Mouse (Mus musculus) stomach, embryonic 16.5 days (tissue): ENCODE data around the gene Pnrc2. TPM values are rescaled to one million over a fixed set of nuclear protein-coding genes. Genes with fewer than 3 reads are reported as not detected.

ENCODE experiments used
- ATAC-seq: fragments of 200-750 bp; cut with Nextera tagmentation; 2 replicates; pipeline ENCODE4 v1.8.0; 2017; ENCODE audit warnings: moderate number of reproducible peaks, moderate TSS enrichment; ENCODE audit not compliant: insufficient read depth, low FRiP score
- H3K27ac ChIP-seq: fragments of 300-500 bp; sonication (generic); 2 replicates; pipeline ENCODE4 v1.5.1; 2014; ENCODE audit warnings: low read length
- H3K27me3 ChIP-seq: fragments of 300-500 bp; sonication (generic); 2 replicates; pipeline ENCODE4 v1.6.1; 2014; ENCODE audit warnings: low read length, control low read depth, mixed read lengths; ENCODE audit not compliant: control insufficient read depth, insufficient read depth
- H3K36me3 ChIP-seq: fragments of 300-500 bp; sonication (generic); 2 replicates; pipeline ENCODE4 v1.6.1; 2014; ENCODE audit warnings: low read length; ENCODE audit not compliant: control insufficient read depth, insufficient read depth
- H3K4me1 ChIP-seq: fragments of 300-500 bp; sonication (generic); 2 replicates; pipeline ENCODE4 v1.6.1; 2014; ENCODE audit warnings: low read length, control low read depth, mixed read lengths; ENCODE audit not compliant: control insufficient read depth, insufficient read depth
- H3K4me2 ChIP-seq: fragments of 300-500 bp; sonication (generic); 2 replicates; pipeline ENCODE4 v1.6.1; 2014; ENCODE audit warnings: low read depth, low read length, mixed read lengths
- H3K4me3 ChIP-seq: fragments of 300-500 bp; sonication (generic); replicated peaks from 2 replicates; pipeline ENCODE4 v1.5.1; 2014; ENCODE audit warnings: mild to moderate bottlenecking, low read length
- H3K9ac ChIP-seq: fragments of 300-500 bp; sonication (generic); 2 replicates; pipeline ENCODE4 v1.6.1; 2014; ENCODE audit warnings: low read length
- H3K9me3 ChIP-seq: fragments of 300-500 bp; sonication (generic); replicated peaks from 2 replicates; pipeline ENCODE4 v1.6.1; 2016; ENCODE audit warnings: low read length, control low read depth; ENCODE audit not compliant: control insufficient read depth
- WGBS: fragments of 180-500 bp; shearing (Covaris S2); extraction: QIAGEN DNeasy Blood & Tissue Kit; methylation state at CpG from one replicate; pipeline ENCODE4 v1.1.7; 2014; 5-methylcytosine and 5-hydroxymethylcytosine counted together
- polyA plus RNA-seq: library from polyadenylated mRNA; unstranded; fragments of >200 nt; fragmentation: Nextera tagmentation; extraction: Ambion mirVana; gene quantifications from 2 replicates; pipeline ENCODE4 v1.2.1, GENCODE M21; 2015

The Pnrc2 gene
- polyA plus RNA-seq, 1 experiment from 2014 or later: 168 TPM

- Histone ChIP-seq H3K27me3 (no peaks in the 10 kb centered on the region), H3K36me3 (no peaks in the 10 kb centered on the region), H3K4me3 (no peak overlapping the region), H3K4me2 (no peak overlapping the region), H3K9me3 (no peaks in the 10 kb centered on the region), H3K9ac (no peak overlapping the region), H3K27ac (no peak overlapping the region), H3K4me1 (no peaks in the 10 kb centered on the region)
- WGBS: 68% methylated on average over 6 of the region's 6 CpGs
- no peak for ATAC-seq
These were observed 22.5 kb upstream of the Pnrc2 start for GRCm38 (mm10) chr4:135896157-135896556.

DNA sequence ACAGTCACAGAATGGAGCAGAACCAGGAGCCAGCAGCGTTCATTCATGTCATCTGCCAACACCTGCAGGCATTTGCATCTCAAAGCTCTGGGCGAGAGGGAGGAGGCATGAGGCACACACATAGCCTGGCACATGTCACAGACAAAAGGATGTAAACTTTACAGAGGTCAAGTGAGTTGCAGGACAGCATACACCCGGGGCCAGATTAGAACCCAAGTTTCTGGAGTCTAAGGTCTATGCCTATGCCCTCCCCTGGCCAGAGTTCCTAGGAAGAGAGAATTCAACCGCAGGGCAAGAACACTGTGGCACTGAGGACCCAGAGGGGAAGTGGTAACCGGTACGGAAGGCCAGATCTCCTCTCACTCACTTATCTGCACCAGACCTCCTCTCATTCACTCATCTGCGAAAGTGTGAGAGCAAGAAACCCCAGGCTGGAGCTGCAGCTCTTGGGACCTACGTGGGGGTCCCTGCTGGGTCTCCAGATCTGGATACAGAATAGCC is 21.5 kb upstream of the Pnrc2 start, which contains the start of gene Cnr2:
TSS of gene Cnr2 (plus strand) at position 324 of the 501 bp plus-strand sequence.
- Histone ChIP-seq H3K4me2 (no peak within 1 kb of the TSS), H3K36me3 (no peaks in the 10 kb centered on the region), H3K4me3 (no peak within 1 kb of the TSS), H3K9ac (no peak within 1 kb of the TSS), H3K27me3 (no peaks in the 10 kb centered on the region), H3K27ac (no peak within 1 kb of the TSS), H3K4me1 (no peaks in the 10 kb centered on the region), H3K9me3 (no peaks in the 10 kb centered on the region)
- WGBS: 50% methylated on average over 8 of the region's 8 CpGs
- ATAC-seq: no peak

GRCm38 (mm10) chr4:135892884-135893283 is 19.2 kb upstream of the Pnrc2 start:
- Histone ChIP-seq H3K4me3 (no peak overlapping the region), H3K36me3 (no peaks in the 10 kb centered on the region), H3K27ac (no peak overlapping the region), H3K9me3 (no peaks in the 10 kb centered on the region), H3K27me3 (no peaks in the 10 kb centered on the region), H3K4me2 (no peak overlapping the region), H3K9ac (no peak overlapping the region), H3K4me1 (no peaks in the 10 kb centered on the region)
- ATAC-seq: no peak
- whole genome bisulfite sequencing: 42% methylated on average over 4 of the region's 4 CpGs

DNA sequence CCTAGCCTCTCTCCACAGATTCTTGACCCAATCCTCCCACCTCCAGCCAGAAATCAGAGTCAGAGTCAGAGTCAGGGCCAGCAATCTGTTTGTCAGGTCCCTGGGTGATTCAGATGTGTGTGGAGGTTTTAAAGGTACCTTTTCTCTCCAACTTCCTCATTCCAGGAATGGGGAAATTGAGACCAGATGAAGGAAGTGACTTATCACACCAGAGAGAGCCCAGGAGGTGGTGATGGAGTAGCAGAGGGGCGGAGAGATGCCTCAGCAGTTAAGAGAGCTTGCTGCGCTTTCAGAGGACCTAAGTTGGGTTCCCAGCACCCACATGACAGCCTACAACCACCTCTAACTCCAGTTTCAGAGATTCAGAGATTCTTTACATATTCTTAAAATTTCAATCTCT is 17.9 kb upstream of the Pnrc2 start:
- Histone ChIP-seq H3K4me2 (no peak overlapping the region), H3K27me3 (no peaks in the 10 kb centered on the region)
- ATAC-seq: no peak

GRCm38 (mm10) chr4:135889884-135890283 is 16.2 kb upstream of the Pnrc2 start:
- Histone ChIP-seq H3K4me3 (no peak overlapping the region), H3K9ac (no peak overlapping the region), H3K27me3 (no peaks in the 10 kb centered on the region), H3K4me1 (no peaks in the 10 kb centered on the region), H3K27ac (no peak overlapping the region), H3K9me3 (no peaks in the 10 kb centered on the region), H3K4me2 (no peak overlapping the region), H3K36me3 (no peaks in the 10 kb centered on the region)
- 6% methylated on average over 4 of the region's 4 CpGs for WGBS
- peak; percentile 85 for ATAC-seq

More for the DNA sequence above, 17.9 kb upstream of the Pnrc2 start:
- no peak overlapping the region for H3K9ac ChIP-seq
- H3K36me3 ChIP-seq: no peaks in the 10 kb centered on the region
- H3K4me3 ChIP-seq: no peak overlapping the region
- H3K27ac ChIP-seq: no peak overlapping the region
- no peaks in the 10 kb centered on the region for H3K9me3 ChIP-seq
- no peaks in the 10 kb centered on the region for H3K4me1 ChIP-seq
- 78% methylated on average over 2 of the region's 2 CpGs for WGBS

- H3K27ac ChIP-seq: no peak overlapping the region
- H3K4me1 ChIP-seq: no peaks in the 10 kb centered on the region
- ATAC-seq: no peak
- H3K4me3 ChIP-seq: no peak overlapping the region
- H3K9me3 ChIP-seq: no peaks in the 10 kb centered on the region
- H3K27me3 ChIP-seq: no peaks in the 10 kb centered on the region
- H3K4me2 ChIP-seq: no peak overlapping the region
- no peak overlapping the region for H3K9ac ChIP-seq
- WGBS: 76% methylated on average over 7 of the region's 7 CpGs
- no peaks in the 10 kb centered on the region for H3K36me3 ChIP-seq
These were observed 15.7 kb upstream of the Pnrc2 start for GRCm38 (mm10) chr4:135889146-135889883.

DNA sequence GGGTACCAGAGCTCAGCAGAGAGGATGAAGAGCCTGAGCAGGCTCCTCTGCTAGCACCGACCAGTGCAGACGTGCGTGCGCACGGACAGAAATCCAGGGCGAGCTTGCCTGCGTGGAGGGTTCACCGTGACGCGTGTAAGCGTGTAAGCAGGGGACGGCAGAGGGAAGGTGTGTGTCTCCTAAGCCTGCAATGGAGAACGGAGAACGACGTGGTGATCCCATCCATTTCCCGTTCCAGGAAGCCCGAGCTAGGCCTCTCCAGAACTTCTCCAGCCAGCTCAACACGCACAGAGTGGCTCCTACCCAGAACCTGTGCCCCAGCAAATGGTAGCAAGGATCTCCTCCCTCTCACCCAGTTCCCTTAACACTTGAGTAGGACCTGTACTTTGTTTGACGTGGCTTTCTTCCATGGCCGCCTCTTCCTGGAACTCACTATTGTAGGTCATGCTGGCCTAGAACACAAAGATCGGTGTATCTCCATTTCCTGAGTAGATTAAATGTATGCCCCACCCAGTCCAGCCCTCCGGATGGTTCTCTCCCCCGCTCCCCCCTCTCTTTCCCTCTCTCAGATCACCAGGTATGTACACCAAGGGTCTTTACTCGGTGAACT is 14.9 kb upstream of the Pnrc2 start:
- WGBS: 87% methylated on average over 24 of the region's 24 CpGs
- no peak overlapping the region for H3K4me3 ChIP-seq
- H3K9me3 ChIP-seq: no peaks in the 10 kb centered on the region
- no peaks in the 10 kb centered on the region for H3K36me3 ChIP-seq
- ATAC-seq: no peak; the same call in 1 of the 2 replicates
- H3K27ac ChIP-seq: no peak overlapping the region
- H3K27me3 ChIP-seq: no peaks in the 10 kb centered on the region
- H3K4me2 ChIP-seq: no peak overlapping the region
- no peak overlapping the region for H3K9ac ChIP-seq
- no peaks in the 10 kb centered on the region for H3K4me1 ChIP-seq

DNA sequence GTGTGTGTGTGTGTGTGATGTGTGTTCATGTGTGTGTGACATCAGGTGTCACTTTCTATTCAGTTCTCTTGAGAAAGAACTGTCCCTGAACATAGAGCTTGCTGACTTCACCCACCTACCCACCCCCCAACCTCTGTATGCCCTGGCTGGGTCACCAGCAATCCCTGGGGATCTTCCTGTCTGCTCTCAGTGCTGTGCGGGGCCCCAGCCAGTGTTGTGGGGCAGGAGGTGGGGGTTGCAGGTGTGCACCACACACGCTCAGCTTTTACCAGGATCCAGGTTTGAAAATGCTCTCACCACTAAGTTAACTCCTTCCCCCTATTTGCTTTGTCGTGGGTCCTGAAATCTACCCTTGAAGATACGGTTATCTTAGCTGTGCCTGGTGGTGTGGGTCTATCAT is 12.5 kb upstream of the Pnrc2 start:
- no peak overlapping the region for H3K9ac ChIP-seq
- no peaks in the 10 kb centered on the region for H3K27me3 ChIP-seq
- no peak for ATAC-seq
- no peaks in the 10 kb centered on the region for H3K36me3 ChIP-seq
- no peaks in the 10 kb centered on the region for H3K9me3 ChIP-seq
- H3K4me1 ChIP-seq: peaks cover 5% of the 10 kb centered on the region; the same call in 1 of the 2 replicates
- H3K4me3 ChIP-seq: no peak overlapping the region
- H3K4me2 ChIP-seq: no peak overlapping the region
- WGBS: 82% methylated on average over 4 of the region's 4 CpGs
- no peak overlapping the region for H3K27ac ChIP-seq

GRCm38 (mm10) chr4:135885676-135886075 is 12.0 kb upstream of the Pnrc2 start:
- H3K9ac ChIP-seq: no peak overlapping the region
- no peak overlapping the region for H3K27ac ChIP-seq
- ATAC-seq: no peak
- H3K27me3 ChIP-seq: no peaks in the 10 kb centered on the region
- peaks cover 5% of the 10 kb centered on the region; the same call in 1 of the 2 replicates for H3K4me1 ChIP-seq
- no peak overlapping the region for H3K4me2 ChIP-seq
- H3K9me3 ChIP-seq: no peaks in the 10 kb centered on the region
- no peaks in the 10 kb centered on the region for H3K36me3 ChIP-seq
- H3K4me3 ChIP-seq: no peak overlapping the region
- WGBS: 86% methylated on average over 12 of the region's 12 CpGs
